Mouse (Mus musculus): ENCODE data around the gene Slit3. TPM values are rescaled to one million over a fixed set of nuclear protein-coding genes. Genes with fewer than 3 reads are reported as not detected.

Slit3 gene
- polyA plus RNA-seq, 1 experiment from 2014 or later, result 4.8 TPM

GRCm38 (mm10) chr11:35389780-35390435, 268.9 kb downstream of the Slit3 start:
- 80% methylated on average over 9 of the region's 9 CpGs for WGBS
- Histone ChIP-seq H3K4me1 (replicated peaks; ENCODE audit: control insufficient read depth, insufficient read depth, low read length) (no peaks in the 10 kb centered on the region), H3K9me3 (ENCODE audit: control insufficient read depth) (no peaks in the 10 kb centered on the region), H3K4me2 (replicated peaks; ENCODE audit: low read depth) (no peak overlapping the region), H3K27me3 (replicated peaks; ENCODE audit: control insufficient read depth, insufficient read depth, low read length) (no peaks in the 10 kb centered on the region), H3K4me3 (ENCODE audit: low read depth, low read length) (no peak overlapping the region), H3K9ac (ENCODE audit: low read depth, low read length) (no peak overlapping the region), H3K27ac (ENCODE audit: low read depth, low read length) (no peak overlapping the region), H3K36me3 (ENCODE audit: control insufficient read depth, insufficient read depth) (no peaks in the 10 kb centered on the region)
- no peak for TF ChIP-seq CTCF (IDR thresholded peaks at IDR 0.05; ENCODE audit: low read depth)
- no peak for ATAC-seq

- H3K9ac ChIP-seq (ENCODE audit: low read depth, low read length), result no peak overlapping the region
- peak; percentile 63; the same call in 1 of the 2 replicates for ATAC-seq
- WGBS, result 22% methylated on average over 5 of the region's 5 CpGs
- H3K27ac ChIP-seq (ENCODE audit: low read depth, low read length), result no peak overlapping the region
- H3K4me3 ChIP-seq (ENCODE audit: low read depth, low read length), result no peak overlapping the region
- H3K36me3 ChIP-seq (ENCODE audit: control insufficient read depth, insufficient read depth), result no peaks in the 10 kb centered on the region
- H3K27me3 ChIP-seq (replicated peaks; ENCODE audit: control insufficient read depth, insufficient read depth, low read length), result no peaks in the 10 kb centered on the region
- H3K9me3 ChIP-seq (ENCODE audit: control insufficient read depth), result no peaks in the 10 kb centered on the region
- H3K4me1 ChIP-seq (replicated peaks; ENCODE audit: control insufficient read depth, insufficient read depth, low read length), result no peaks in the 10 kb centered on the region
- no peak overlapping the region for H3K4me2 ChIP-seq (replicated peaks; ENCODE audit: low read depth)
- no peak for TF ChIP-seq CTCF (IDR thresholded peaks at IDR 0.05; ENCODE audit: low read depth)
Observed at GRCm38 (mm10) chr11:35393815-35394214, 272.8 kb downstream of the Slit3 start.

GRCm38 (mm10) chr11:35395376-35395775, 274.4 kb downstream of the Slit3 start:
- Histone ChIP-seq H3K36me3 (ENCODE audit: control insufficient read depth, insufficient read depth) (no peaks in the 10 kb centered on the region), H3K9ac (ENCODE audit: low read depth, low read length) (no peak overlapping the region), H3K4me1 (replicated peaks; ENCODE audit: control insufficient read depth, insufficient read depth, low read length) (no peaks in the 10 kb centered on the region), H3K9me3 (ENCODE audit: control insufficient read depth) (no peaks in the 10 kb centered on the region), H3K4me3 (ENCODE audit: low read depth, low read length) (no peak overlapping the region), H3K27me3 (replicated peaks; ENCODE audit: control insufficient read depth, insufficient read depth, low read length) (no peaks in the 10 kb centered on the region), H3K4me2 (replicated peaks; ENCODE audit: low read depth) (no peak overlapping the region), H3K27ac (ENCODE audit: low read depth, low read length) (no peak overlapping the region)
- TF ChIP-seq CTCF (IDR thresholded peaks at IDR 0.05; ENCODE audit: low read depth), result no peak
- ATAC-seq, result no peak
- WGBS, result 66% methylated on average over 8 of the region's 8 CpGs

GRCm38 (mm10) chr11:35398353-35398752, 277.3 kb downstream of the Slit3 start:
- H3K4me2 ChIP-seq (replicated peaks; ENCODE audit: low read depth), result no peak overlapping the region
- WGBS, result 79% methylated on average over 5 of the region's 5 CpGs
- no peaks in the 10 kb centered on the region for H3K27me3 ChIP-seq (replicated peaks; ENCODE audit: control insufficient read depth, insufficient read depth, low read length)
- H3K9ac ChIP-seq (ENCODE audit: low read depth, low read length), result no peak overlapping the region
- no peaks in the 10 kb centered on the region for H3K9me3 ChIP-seq (ENCODE audit: control insufficient read depth)
- no peaks in the 10 kb centered on the region for H3K4me1 ChIP-seq (replicated peaks; ENCODE audit: control insufficient read depth, insufficient read depth, low read length)
- no peak for ATAC-seq
- H3K4me3 ChIP-seq (ENCODE audit: low read depth, low read length), result no peak overlapping the region
- no peak overlapping the region for H3K27ac ChIP-seq (ENCODE audit: low read depth, low read length)
- no peaks in the 10 kb centered on the region for H3K36me3 ChIP-seq (ENCODE audit: control insufficient read depth, insufficient read depth)
- no peak for TF ChIP-seq CTCF (IDR thresholded peaks at IDR 0.05; ENCODE audit: low read depth)

- Histone ChIP-seq H3K4me3 (ENCODE audit: low read depth, low read length) (no peak overlapping the region), H3K9me3 (ENCODE audit: control insufficient read depth) (no peaks in the 10 kb centered on the region), H3K27ac (ENCODE audit: low read depth, low read length) (no peak overlapping the region), H3K4me2 (replicated peaks; ENCODE audit: low read depth) (no peak overlapping the region), H3K36me3 (ENCODE audit: control insufficient read depth, insufficient read depth) (no peaks in the 10 kb centered on the region), H3K4me1 (replicated peaks; ENCODE audit: control insufficient read depth, insufficient read depth, low read length) (no peaks in the 10 kb centered on the region), H3K27me3 (replicated peaks; ENCODE audit: control insufficient read depth, insufficient read depth, low read length) (no peaks in the 10 kb centered on the region), H3K9ac (ENCODE audit: low read depth, low read length) (no peak overlapping the region)
- WGBS, result 75% methylated on average over 9 of the region's 9 CpGs
- no peak for ATAC-seq
- no peak for TF ChIP-seq CTCF (IDR thresholded peaks at IDR 0.05; ENCODE audit: low read depth)
Observed at GRCm38 (mm10) chr11:35403516-35403915, 282.5 kb downstream of the Slit3 start.

GRCm38 (mm10) chr11:35406045-35406444, 285.0 kb downstream of the Slit3 start:
- no peak overlapping the region for H3K4me2 ChIP-seq (replicated peaks; ENCODE audit: low read depth)
- H3K4me3 ChIP-seq (ENCODE audit: low read depth, low read length), result no peak overlapping the region
- H3K27me3 ChIP-seq (replicated peaks; ENCODE audit: control insufficient read depth, insufficient read depth, low read length), result no peaks in the 10 kb centered on the region
- 49% methylated on average over 3 of the region's 3 CpGs for WGBS
- no peaks in the 10 kb centered on the region for H3K4me1 ChIP-seq (replicated peaks; ENCODE audit: control insufficient read depth, insufficient read depth, low read length)
- no peak for TF ChIP-seq CTCF (IDR thresholded peaks at IDR 0.05; ENCODE audit: low read depth)
- no peaks in the 10 kb centered on the region for H3K9me3 ChIP-seq (ENCODE audit: control insufficient read depth)
- H3K27ac ChIP-seq (ENCODE audit: low read depth, low read length), result no peak overlapping the region
- H3K9ac ChIP-seq (ENCODE audit: low read depth, low read length), result no peak overlapping the region
- no peak for ATAC-seq
- no peaks in the 10 kb centered on the region for H3K36me3 ChIP-seq (ENCODE audit: control insufficient read depth, insufficient read depth)

All from intestine, postnatal 0 days (tissue).